17 mouse cellular contexts compared by ENCODE assay signal in genomic region chr16:94349588-94350286, GRCm38 (mm10). TPM values are rescaled to one million over a fixed set of nuclear protein-coding genes. Genes with fewer than 3 reads are reported as not detected.
DNase-seq lines count a peak whose midpoint lies in the region; ATAC-seq and TF ChIP-seq lines count a peak whose summit lies in the region.
"Had no signal": no experiment of that assay in that cellular context is flagged by ENCODE, and none has a peak within 500 bp of the region (broad histone marks: within the 10 kb centered on the region; RNA-seq: fewer than 3 reads in every experiment).

No protein-coding gene starts in this region.

- DNase-seq in kidney, adult 8-10 months = peak; percentile 38 to 46
- no peak for DNase-seq in kidney, postnatal 14 days
- peak; percentile 6 to 24 for DNase-seq in right cerebral cortex, adult 2 months (ENCODE audit: low spot score in 2 of 2)
- DNase-seq in right cerebral cortex, postnatal 14 days = no peak
- no peak for DNase-seq in cerebellum, adult 2 months
- DNase-seq: adrenal gland, postnatal 10 days; cerebellum, adult 9-10 months; gastrocnemius, postnatal 10 days; lung, adult 2 months; thymus, adult 2 months had no signal

- no peak for TF ChIP-seq POLR2A in cerebellum, adult 2 months (IDR thresholded peaks at IDR 0.05; ENCODE audit: borderline replicate concordance, insufficient read depth, low read length)

- H3K4me3 ChIP-seq in forebrain, embryonic 12.5 days (replicated peaks) = no peak overlapping the region
- H3K4me3 ChIP-seq in forebrain, embryonic 13.5 days = no peak overlapping the region
- no peak overlapping the region for H3K4me3 ChIP-seq in neural tube, embryonic 15.5 days (replicated peaks)
- H3K4me3 ChIP-seq in cerebellum, adult 2 months (replicated peaks; ENCODE audit: insufficient read depth, low read depth, low read length) = no peak overlapping the region
- H3K4me3 ChIP-seq: embryonic facial prominence, embryonic 12.5 days; heart, embryonic 15.5 days had no signal

- H3K36me3 ChIP-seq in forebrain, embryonic 12.5 days (replicated peaks) = no peaks in the 10 kb centered on the region
- no peaks in the 10 kb centered on the region for H3K36me3 ChIP-seq in forebrain, embryonic 13.5 days (ENCODE audit: poor library complexity, severe bottlenecking)
- no peaks in the 10 kb centered on the region for H3K36me3 ChIP-seq in neural tube, embryonic 15.5 days
- H3K36me3 ChIP-seq: embryonic facial prominence, embryonic 12.5 days; heart, embryonic 15.5 days had no signal

- ATAC-seq in forebrain, embryonic 12.5 days (ENCODE audit: low FRiP score) = no peak
- no peak for ATAC-seq in forebrain, embryonic 13.5 days
- 0 out of 2 replicates have a peak, but pooled peaks have one; percentile 24 for ATAC-seq in neural tube, embryonic 15.5 days (ENCODE audit: low FRiP score)
- ATAC-seq: intestine, postnatal 0 days had no signal

- no peak for TF ChIP-seq CTCF in cerebellum, adult 2 months (IDR thresholded peaks at IDR 0.05; ENCODE audit: borderline replicate concordance, insufficient read depth, low read depth, low read length)

- H3K9me3 ChIP-seq in forebrain, embryonic 12.5 days = no peaks in the 10 kb centered on the region
- no peaks in the 10 kb centered on the region for H3K9me3 ChIP-seq in forebrain, embryonic 13.5 days (replicated peaks)
- no peaks in the 10 kb centered on the region for H3K9me3 ChIP-seq in neural tube, embryonic 15.5 days (replicated peaks)
- H3K9me3 ChIP-seq: embryonic facial prominence, embryonic 12.5 days; heart, embryonic 15.5 days had no signal

- 76% methylated on average over 11 of the region's 11 CpGs for WGBS in forebrain, embryonic 12.5 days
- WGBS in forebrain, embryonic 13.5 days = 68% methylated on average over 11 of the region's 11 CpGs
- WGBS in neural tube, embryonic 15.5 days = 64% methylated on average over 11 of the region's 11 CpGs
- 32% methylated on average over 11 of the region's 11 CpGs for WGBS in cerebellum, adult 2 months

- no peak overlapping the region for H3K9ac ChIP-seq in forebrain, embryonic 12.5 days
- H3K9ac ChIP-seq in forebrain, embryonic 13.5 days = no peak overlapping the region
- no peak overlapping the region for H3K9ac ChIP-seq in neural tube, embryonic 15.5 days (replicated peaks)
- H3K9ac ChIP-seq: embryonic facial prominence, embryonic 12.5 days; heart, embryonic 15.5 days had no signal

- H3K27me3 ChIP-seq in forebrain, embryonic 12.5 days = no peaks in the 10 kb centered on the region
- H3K27me3 ChIP-seq in forebrain, embryonic 13.5 days = no peaks in the 10 kb centered on the region
- H3K27me3 ChIP-seq in neural tube, embryonic 15.5 days (replicated peaks) = no peaks in the 10 kb centered on the region
- H3K27me3 ChIP-seq in cerebellum, adult 2 months (ENCODE audit: control insufficient read depth, insufficient read depth, low read length) = no peaks in the 10 kb centered on the region
- H3K27me3 ChIP-seq: embryonic facial prominence, embryonic 12.5 days; heart, embryonic 15.5 days had no signal

- 0 out of 2 replicates have a peak overlapping the region, but pooled peaks have one; percentile 19 for H3K27ac ChIP-seq in forebrain, embryonic 12.5 days
- H3K27ac ChIP-seq in forebrain, embryonic 13.5 days = no peak overlapping the region
- no peak overlapping the region for H3K27ac ChIP-seq in neural tube, embryonic 15.5 days (replicated peaks)
- H3K27ac ChIP-seq in cerebellum, adult 2 months (ENCODE audit: insufficient read depth, low read length) = no peak overlapping the region
- H3K27ac ChIP-seq: embryonic facial prominence, embryonic 12.5 days; heart, embryonic 15.5 days had no signal

- H3K4me1 ChIP-seq in forebrain, embryonic 12.5 days = peaks cover 10% of the 10 kb centered on the region; the same call in 1 of the 2 replicates
- peaks cover 9% of the 10 kb centered on the region; the same call in 1 of the 2 replicates for H3K4me1 ChIP-seq in forebrain, embryonic 13.5 days
- peaks cover 10% of the 10 kb centered on the region; the same call in 1 of the 2 replicates for H3K4me1 ChIP-seq in neural tube, embryonic 15.5 days
- H3K4me1 ChIP-seq in cerebellum, adult 2 months (ENCODE audit: control insufficient read depth, insufficient read depth, low read length) = no peaks in the 10 kb centered on the region

- H3K4me2 ChIP-seq in forebrain, embryonic 12.5 days = no peak overlapping the region
- H3K4me2 ChIP-seq in forebrain, embryonic 13.5 days = no peak overlapping the region
- no peak overlapping the region for H3K4me2 ChIP-seq in neural tube, embryonic 15.5 days
- H3K4me2 ChIP-seq: embryonic facial prominence, embryonic 12.5 days; heart, embryonic 15.5 days; midbrain, embryonic 11.5 days had no signal

RNA-seq across cellular contexts. Expression of gene Ttc3, which starts 20.7 kb away (rescaled TPM):
- 593 and 634 TPM in 2 replicates for polyA plus RNA-seq in forebrain, embryonic 12.5 days (2016; fragmentation: Nextera tagmentation; extraction: Ambion mirVana)
- 644 and 681 TPM in 2 replicates for polyA plus RNA-seq in forebrain, embryonic 13.5 days (2015; fragmentation: Nextera tagmentation; extraction: Ambion mirVana)
- 804 and 915 TPM in 2 replicates for polyA plus RNA-seq in neural tube, embryonic 15.5 days (2015; fragmentation: Nextera tagmentation; extraction: Ambion mirVana)
- 295 and 301 TPM in 2 replicates for polyA plus RNA-seq in cerebellum, adult 2 months (2012; rRNA removed)

RNA-seq across cellular contexts. Expression of gene Ripply3, which starts 21.5 kb away (rescaled TPM):
- polyA plus RNA-seq in forebrain, embryonic 12.5 days (2016; fragmentation: Nextera tagmentation; extraction: Ambion mirVana) = 3.3 and 4.2 TPM in 2 replicates
- 2.1 and 2.8 TPM in 2 replicates for polyA plus RNA-seq in forebrain, embryonic 13.5 days (2015; fragmentation: Nextera tagmentation; extraction: Ambion mirVana)
- polyA plus RNA-seq in neural tube, embryonic 15.5 days (2015; fragmentation: Nextera tagmentation; extraction: Ambion mirVana) = 0.81 and 0.88 TPM in 2 replicates
- polyA plus RNA-seq in cerebellum, adult 2 months (2012; rRNA removed) = 0.46 TPM in 2 replicates

RNA-seq across cellular contexts. Expression of gene Pigp, which starts 21.9 kb away (rescaled TPM):
- 103 and 110 TPM in 2 replicates for polyA plus RNA-seq in forebrain, embryonic 12.5 days (2016; fragmentation: Nextera tagmentation; extraction: Ambion mirVana)
- 120 and 126 TPM in 2 replicates for polyA plus RNA-seq in forebrain, embryonic 13.5 days (2015; fragmentation: Nextera tagmentation; extraction: Ambion mirVana)
- 119 and 129 TPM in 2 replicates for polyA plus RNA-seq in neural tube, embryonic 15.5 days (2015; fragmentation: Nextera tagmentation; extraction: Ambion mirVana)
- polyA plus RNA-seq in cerebellum, adult 2 months (2012; rRNA removed) = 73.6 and 83.0 TPM in 2 replicates

RNA-seq across cellular contexts. Expression of gene Hlcs, which starts 36.4 kb away (rescaled TPM):
- polyA plus RNA-seq in forebrain, embryonic 12.5 days (2016; fragmentation: Nextera tagmentation; extraction: Ambion mirVana) = 13.1 and 13.6 TPM in 2 replicates
- 9.0 and 9.8 TPM in 2 replicates for polyA plus RNA-seq in forebrain, embryonic 13.5 days (2015; fragmentation: Nextera tagmentation; extraction: Ambion mirVana)
- 8.3 and 8.7 TPM in 2 replicates for polyA plus RNA-seq in neural tube, embryonic 15.5 days (2015; fragmentation: Nextera tagmentation; extraction: Ambion mirVana)
- 17.5 and 19.3 TPM in 2 replicates for polyA plus RNA-seq in cerebellum, adult 2 months (2012; rRNA removed)

Comparison
In these comparisons a context has a peak if more than half of its experiments do, and no peak if none do; other contexts are left out.
1. DNase-seq: peak in kidney, adult 8-10 months (2 of 2) and right cerebral cortex, adult 2 months (2 of 2); none in kidney, postnatal 14 days (single experiment), right cerebral cortex, postnatal 14 days (single experiment) and cerebellum, adult 2 months (0 of 2).